Mouse (Mus musculus) thymus, postnatal 4 days (tissue): ENCODE results near the gene Ttl.

Source experiments
- DNase-seq: peaks from one replicate; pipeline ENCODE4 v3.0.0; 2021

Gene Ttl

DNA sequence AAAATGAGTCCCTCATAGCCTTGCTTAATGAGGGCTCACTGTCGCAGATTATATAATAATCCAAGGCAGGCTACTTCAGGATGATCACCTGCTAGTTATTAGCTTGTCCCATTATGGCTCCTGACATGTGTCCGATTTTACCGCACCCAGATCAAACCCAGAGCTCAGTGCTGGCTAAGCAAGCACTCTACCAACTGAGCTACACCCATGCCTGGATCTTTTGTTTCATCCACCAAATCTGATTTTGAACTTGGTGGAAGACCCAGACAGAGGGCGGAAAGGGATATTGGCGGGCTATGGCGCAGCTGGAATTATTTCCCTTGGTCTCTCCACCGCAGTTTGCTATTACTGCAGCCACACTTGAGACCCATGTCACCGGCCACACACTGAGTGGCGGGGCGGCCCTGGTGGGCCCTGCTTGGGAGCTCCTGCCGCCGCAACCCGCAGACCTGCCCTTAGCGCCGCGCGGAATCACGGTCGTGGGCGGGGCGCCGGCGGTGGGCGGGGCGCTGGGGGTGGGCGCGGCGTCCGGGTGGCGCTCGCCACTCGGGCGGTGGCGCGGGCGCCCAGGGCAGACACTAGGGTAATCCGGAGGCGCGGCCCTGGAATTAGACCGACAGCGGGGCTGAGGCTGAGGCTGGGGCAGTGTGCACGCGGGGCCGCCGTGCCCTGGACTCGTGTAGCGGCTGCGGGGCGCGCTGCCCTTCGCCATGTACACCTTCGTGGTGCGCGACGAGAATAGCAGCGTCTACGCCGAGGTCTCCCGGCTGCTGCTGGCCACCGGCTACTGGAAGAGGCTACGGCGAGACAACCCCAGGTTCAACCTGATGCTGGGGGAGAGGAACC lies at the start of gene Ttl:
Ttl (plus strand) TSS at position 506 of the 846 bp plus-strand sequence.
- DNase-seq = peak; percentile 90

DNA sequence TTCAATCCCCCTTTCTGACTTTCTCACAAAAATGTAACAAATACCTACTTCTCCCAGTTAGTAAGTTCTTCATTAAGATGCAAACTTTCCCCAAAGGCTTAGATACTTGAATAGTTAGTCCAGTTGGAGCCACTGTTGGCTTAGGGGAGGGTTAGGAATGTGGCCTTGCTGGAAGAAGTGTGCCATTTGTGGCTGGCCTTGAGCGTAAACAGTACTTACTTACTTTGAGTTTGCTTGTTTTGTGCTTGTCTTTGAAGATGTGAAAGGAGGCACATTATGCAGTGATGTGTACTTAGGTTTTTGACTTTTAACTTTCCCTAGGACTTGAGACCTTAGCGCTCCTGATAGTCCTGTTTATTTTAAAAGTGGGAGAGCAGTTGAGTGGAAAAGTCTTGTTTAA lies 45.6 kb upstream of the Ttl start:
- no peak for DNase-seq

DNA sequence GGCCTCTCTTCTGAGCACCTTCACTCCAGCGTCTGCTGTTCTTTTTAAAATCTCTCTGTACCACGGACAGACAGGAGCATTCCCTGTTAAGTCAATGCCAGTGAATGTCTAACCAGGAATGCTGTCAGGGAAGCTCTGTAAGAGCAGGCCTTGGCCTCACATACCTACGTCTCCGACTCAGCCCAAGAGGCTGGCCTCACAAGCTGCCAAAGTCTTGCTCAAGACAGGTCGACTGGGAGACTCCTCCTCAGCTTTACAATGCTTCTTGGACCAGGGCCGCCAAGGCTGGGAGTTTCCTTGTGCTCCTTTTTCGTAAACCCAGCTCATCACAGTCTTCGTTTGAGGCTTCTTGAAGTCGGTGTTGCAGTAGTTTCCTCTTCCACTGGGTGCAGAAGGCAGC lies 40.9 kb upstream of the Ttl start:
- no peak for DNase-seq

DNA sequence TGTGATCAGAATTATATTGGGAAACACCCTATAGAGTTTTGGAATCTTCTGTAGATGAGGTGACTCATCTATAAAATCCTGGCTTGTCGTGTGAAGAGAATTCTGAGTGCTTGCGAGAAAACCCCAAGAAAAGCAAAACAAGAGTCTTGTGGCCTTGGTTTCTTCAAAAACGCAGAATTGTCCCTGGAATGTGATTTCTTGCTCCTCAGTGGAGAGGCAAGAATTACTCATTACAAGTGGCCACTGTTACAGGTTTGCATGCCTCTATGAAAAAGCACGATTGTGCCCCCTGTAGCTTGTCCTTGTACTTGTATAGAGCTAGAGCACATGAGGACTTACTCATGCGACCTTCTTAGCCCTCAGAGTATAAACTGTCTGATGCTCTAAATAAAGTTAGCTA lies 30.4 kb upstream of the Ttl start:
- no peak for DNase-seq

DNA sequence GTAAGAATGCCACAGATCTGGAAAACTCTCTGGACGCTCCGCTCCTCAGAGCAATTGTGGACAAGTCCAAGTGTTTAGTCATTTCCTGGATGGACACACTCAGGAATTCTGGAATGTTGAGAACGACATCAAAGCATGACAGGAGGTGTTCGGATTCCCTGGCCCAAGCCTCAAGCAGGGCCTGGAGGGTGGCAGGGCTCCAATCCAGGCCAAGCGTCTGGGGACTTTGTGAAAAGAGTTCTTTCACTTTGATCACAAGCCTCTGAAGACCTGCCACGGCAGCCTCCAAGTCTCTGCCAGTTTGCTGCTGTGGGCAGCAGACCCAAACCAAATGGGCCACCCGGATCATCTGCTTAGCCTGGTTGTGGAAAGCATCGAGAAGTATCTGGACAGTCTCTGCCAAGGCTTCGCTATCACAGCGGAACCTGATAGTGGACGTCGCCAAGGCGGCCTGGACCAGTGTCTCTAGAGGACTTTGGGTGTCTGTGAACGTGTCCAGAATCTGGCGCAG lies 27.3 kb upstream of the Ttl start:
- DNase-seq = no peak

DNA sequence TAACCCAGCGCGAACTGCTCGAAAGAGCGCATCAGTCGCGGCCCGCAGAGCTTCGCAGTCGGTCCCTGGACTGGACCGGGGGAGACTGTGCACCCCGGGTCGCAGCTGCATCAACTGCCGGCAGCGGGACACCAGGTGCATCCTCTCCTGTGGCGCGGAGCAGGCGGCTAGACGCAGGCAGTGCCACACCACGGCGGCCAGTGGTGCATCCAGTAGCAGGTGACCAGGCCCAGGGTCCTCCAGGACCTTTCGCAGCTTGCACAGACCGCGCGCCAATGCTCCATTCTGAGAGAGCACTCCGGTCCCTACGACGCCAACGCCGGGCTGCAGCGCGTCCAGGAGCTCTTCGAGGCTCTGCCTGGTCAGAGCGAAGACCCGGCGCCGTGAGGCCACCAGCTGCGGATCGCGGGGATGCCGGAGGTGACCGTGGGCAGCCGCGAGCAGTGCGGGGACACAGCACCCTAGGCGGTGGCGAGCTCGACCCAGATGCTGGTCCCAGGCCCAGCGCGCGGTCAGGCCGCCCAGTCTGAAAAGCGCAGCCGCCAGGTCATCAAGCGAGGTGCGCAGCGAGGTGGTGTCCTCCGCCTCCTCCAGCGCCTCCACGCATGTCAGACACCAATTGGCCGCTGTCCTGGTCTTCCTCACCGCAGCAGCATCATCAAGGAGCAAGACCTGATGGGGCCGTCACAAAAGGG lies 26.7 kb upstream of the Ttl start:
- peak; percentile 76 for DNase-seq

DNA sequence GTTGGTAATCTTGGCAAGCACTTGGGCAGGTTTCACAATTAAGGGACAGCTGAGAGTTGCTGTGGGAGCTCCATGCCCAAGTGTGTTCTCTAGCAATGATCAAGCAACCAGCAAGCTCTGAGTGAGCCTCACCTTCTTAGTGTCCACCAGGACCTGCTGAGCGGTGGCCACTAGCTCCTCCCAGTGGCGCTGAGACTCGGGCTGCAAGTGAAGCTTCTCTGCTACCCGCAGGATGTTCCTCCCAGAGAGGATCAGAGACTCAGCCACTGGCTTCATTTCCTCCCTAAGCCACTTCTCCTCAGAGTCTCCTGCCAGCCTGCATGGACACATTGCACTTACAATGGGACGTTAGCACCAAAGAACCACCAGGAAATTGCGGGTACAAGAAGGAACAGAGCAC lies 25.2 kb upstream of the Ttl start:
- DNase-seq = peak; percentile 50

DNA sequence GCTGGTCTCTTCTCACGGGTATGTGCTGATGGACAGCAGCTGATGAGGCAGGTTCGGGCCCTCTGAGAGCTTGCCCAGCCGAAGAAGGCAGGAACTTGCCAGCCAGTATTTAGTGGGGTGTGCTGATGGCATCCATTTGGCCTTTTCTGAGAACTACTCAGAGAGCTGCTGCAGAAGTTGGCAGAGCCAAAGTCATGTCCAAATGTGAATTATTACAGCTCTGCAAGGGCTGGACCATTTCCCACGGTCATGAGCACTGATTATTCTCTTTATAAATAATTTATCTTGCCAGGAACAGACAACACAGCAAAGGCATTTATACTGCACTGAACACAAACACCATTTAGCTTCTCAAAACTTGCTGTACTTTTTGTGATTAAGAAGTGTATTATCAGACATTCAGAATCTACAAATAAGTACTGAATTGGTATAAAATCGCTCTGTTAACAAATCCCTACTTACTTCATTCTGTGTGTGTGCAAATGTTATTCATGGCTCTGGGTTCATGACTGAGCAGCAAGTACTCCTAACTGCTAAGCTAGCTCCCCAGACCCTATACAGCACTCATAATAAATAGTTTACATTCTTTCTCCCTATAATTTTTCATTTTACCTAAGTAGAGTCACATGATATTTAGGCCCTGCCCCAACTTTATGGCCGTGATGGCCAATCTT lies 19.4 kb upstream of the Ttl start:
- DNase-seq = no peak

DNA sequence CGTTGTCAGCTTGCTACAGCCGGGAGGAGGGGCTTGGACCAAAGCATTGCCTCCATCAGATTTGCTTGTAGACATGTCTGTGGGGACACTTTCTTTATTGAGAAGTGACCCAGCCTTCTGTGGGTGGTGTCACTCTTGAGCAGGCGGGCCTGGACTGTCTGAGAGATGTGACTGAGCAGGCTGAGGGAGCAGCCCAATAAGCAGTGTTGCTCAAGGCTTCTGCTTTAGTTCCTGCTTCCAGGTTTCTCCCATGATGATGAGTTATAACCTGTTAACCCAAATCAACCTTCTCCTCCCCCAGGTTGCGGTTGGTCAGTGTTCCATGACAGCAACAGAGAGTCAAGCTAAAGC lies 18.9 kb upstream of the Ttl start:
- no peak for DNase-seq

DNA sequence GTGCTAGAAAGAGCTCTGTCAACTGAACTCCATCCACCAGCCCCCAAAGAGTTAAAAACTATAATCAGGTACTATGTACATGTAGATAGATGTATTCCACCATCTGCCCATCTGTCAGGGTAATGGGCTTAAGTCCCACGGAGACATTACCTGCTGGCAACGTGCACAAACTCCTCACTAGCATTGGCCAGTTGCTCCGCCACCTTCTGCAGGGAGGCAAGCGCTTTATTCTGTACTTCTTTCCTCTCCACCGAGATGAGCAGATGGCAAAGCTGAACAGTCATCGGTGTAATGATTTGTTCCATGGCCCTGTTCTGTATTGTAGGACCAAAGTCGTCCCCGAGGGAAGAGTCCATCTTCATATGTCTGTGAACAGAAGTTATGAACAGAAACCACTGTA lies 17.9 kb upstream of the Ttl start, which contains the start of gene Vinac1:
Vinac1 (minus strand) TSS at position 362 of the 400 bp plus-strand sequence.
- DNase-seq = no peak

DNA sequence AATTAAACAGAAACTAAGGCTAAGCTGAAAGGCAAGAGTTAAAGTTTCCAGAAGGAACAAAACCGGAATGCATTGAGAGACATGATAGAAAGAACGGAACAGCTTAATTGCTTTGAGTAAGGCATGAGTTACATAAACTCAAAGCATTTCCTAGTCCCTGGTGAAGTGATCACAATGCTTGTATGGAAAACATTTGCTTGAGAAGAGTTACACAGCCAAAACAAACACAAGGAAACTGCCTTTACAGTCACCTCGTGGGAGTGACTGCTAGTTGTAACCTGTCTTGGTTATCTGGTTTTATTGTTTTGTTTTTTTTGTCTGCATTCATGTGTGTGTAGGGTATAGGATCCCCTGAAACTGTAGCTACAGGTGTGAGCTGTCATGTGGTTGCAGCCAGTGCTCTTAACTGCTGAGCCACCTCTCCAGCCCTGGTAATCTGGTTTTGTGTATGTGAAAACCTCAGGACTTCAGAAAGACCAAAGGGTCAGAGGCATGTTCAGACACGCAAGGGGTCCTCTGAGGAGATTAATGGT lies 13.2 kb upstream of the Ttl start:
- DNase-seq = no peak

DNA sequence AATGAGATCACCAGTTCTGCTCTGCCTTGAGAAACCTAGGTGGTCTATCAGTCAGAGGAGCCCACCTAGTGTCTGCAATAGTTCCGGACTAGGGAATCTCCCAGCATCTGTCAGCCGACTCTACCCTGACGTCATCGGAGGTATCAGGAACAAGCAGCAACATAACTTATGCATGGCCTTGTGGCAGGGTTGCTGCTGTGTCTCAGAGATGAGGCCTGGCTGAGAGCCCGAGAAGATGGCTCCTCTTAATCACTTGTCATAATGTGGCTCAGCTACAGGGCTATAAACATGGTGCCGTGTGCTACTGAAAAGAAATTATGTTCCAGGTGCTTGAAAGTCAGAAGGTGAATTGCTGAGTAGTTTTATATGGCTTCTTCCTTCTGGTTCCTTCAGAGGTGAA lies 10.0 kb upstream of the Ttl start:
- no peak for DNase-seq

DNA sequence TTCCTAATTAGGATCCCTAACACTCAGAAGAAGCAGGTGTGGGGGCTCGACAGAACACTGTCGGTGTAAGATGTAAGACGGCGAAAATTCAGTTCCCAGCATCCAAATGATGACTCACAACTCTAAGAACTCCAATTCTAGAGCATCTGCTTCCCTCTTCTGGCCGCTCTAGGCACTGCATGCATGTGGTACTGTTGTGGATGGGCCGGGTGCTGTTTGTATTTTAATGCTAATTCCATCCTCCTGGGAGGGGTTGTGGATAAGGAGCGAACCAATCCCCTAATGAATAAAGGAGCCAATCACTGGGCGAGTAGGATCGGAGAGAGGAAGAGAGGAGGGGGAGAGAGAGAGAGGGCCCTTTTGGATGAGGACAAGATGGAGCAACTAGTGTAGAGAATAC lies 9.1 kb upstream of the Ttl start:
- peak; percentile 75 for DNase-seq

DNA sequence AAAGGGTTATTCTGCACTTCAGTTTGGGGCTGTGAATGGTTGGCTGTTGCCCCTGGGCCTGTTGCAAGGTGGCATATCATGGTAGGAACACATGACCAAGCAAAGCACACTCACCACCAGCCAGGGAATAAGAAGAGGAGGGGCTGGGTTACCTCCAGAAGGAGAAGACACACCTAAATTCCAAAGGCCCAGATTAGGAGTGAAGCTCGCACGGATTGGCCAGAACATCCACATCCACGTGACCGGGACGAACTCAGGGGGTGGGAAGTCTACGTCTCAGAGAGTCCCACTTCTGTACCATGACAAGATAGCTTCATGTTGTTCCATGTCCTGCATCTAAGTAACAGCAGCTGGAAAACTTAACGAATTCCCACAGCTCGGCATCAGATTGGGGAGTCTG lies 8.5 kb upstream of the Ttl start:
- no peak for DNase-seq

DNA sequence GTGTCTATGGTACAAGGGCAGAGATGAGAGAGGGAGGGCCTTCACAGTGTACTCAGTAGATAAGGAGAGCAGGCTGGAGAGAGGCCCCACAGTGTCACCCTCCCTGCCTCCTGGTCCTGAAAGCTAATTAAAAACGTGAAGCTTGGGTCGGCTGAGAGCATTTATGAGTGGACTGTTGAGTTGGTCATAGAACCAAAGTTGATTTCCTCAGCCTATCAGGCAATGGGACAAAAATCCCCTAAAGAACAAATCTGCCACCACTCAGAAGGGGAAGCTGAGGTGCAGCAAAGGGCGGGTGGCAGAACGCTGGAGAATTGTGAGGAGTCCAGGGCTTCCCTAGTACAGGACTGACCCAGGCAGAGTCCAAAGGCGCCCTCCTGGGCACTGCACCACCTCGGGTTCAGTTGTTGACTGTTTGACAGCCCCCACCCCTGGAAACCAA lies 7.8 kb upstream of the Ttl start:
- no peak for DNase-seq

DNA sequence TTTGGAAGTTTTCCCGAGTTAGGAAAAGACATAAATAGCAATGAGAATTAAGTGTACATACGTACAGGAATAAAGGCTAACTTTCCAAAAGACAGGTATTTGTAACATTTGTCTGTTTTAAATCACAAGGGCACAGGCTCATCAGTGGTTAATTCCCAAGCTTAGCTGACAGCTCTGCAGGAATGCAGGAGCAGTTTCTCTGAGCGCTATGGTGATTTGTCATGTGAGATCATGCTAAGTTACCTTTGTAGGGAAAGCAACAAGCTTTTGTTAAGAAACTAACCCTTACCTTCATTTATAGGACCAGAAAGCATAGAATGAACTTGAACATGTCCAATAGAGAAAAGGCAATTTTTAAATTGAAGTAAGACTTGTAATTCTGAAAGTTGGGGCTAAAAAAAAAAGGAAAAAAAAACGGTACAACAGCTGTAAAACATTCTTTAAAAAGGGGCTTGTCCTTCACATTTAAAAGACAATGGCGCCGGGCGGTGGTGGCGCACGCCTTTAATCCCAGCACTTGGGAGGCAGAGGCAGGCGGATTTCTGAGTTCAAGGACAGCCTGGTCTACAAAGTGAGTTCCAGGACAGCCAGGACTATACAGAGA lies 4.2 kb upstream of the Ttl start:
- no peak for DNase-seq

DNA sequence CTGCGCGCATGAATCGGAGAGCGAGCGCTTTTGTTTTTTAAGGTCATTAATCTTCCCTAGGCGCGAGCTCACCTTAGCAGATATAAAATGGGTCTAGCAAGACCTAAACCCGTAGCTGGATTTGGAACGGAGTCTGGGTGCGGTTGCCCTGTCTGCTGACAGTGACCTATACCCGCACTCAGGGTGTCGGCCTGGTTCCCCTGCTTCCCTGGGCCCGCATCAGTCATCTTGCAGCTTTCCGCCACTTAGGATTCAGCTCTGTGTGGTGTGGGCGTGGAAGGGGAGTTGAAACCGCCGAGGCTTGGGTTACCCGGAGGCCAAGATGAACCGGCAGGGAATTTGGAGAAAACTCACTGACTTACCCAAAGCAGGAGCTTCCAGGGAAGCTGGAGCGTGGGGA lies 584 bp downstream of the Ttl start:
- peak; percentile 64 for DNase-seq

DNA sequence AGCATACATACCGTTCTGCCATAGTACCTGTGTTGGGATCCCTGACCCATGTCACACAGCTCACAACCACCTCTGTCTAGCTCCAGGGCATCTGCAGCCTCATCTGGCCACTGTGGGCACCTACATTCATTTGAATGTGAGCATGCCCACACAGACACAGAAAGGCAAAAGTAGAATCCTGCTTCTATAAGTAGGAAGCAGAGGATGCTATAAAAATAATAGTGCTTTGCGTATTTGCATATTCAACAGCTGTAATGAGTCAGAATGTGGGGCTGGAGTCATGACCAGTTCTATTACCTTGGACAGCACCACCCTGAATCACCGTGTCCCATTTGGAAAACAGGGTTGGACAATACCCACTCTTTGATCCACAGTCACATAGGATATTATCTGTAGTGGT lies 4.6 kb downstream of the Ttl start:
- no peak for DNase-seq

DNA sequence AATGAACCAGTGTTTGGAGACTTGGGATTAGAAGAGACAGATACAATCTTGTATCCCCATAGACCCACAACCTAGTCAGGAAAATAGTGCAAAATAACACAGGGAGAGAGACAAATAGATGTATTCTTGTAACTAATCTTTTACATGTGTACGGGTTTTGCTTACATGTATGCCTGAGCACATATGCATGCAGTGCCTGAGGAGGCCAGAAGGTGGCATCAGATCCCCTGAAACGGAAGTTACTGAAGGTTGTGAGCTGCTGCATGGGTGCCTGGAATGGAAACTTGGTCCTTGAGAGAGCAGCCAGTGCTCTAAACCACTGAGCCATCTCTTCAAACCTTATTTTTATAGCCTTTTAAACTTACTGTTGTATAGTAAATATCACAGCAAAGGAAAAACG lies 12.6 kb downstream of the Ttl start:
- DNase-seq = peak; percentile 70

DNA sequence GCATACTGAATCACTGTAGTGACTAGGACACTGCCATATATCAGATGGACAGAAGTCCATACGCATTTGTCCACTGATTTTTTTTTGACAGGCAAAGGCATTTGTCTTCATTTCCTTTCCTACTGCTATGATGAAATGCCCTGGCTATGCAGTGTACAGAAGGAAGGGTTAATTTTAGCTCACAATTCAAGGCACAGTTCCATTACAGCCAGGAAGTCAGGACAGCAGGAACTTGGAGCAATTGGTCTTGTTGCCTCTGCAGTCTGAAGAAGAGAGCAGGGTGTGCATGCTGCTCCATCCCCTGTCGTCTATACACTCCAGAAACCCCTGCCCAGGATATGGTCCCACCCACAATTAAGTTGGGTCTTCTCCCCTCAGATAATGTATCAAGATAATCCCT lies 13.5 kb downstream of the Ttl start:
- DNase-seq = no peak

DNA sequence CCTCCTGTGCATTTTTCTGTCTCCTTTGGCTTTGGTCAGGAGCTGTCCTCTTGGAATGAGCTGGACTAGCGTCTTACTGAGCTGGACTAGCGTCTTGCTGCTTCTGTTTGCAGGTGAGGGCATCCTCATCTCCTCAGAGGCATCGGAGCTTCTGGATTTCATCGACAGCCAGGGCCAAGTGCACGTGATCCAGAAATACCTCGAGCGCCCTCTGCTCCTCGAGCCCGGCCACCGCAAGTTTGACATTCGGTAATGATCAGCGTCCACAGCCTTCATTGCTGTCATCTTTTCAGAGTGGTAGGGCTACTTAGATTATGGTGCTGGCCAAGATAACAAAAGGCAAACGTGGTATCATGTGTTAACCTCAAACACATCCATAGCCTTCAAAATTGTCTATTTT lies 15.4 kb downstream of the Ttl start:
- DNase-seq = no peak

DNA sequence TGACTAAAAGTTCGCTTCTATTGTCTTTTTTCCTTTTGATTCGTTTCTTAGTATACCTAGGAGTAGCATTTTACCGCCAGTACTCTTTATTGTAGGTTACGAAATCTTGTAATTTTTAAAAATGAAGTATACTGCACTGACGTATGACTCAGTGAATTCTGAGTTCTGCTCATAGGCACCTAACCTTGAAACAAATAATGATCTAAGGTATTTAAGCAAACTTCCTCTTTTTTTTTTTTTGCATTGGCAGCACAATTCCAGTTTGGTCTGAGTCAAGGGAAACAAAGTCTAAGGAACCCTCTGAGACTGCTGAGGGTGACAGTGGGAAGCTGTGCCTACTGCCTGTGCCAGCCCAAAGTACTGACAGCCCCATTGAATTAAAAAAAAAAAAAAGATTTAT lies 17.8 kb downstream of the Ttl start:
- no peak for DNase-seq

DNA sequence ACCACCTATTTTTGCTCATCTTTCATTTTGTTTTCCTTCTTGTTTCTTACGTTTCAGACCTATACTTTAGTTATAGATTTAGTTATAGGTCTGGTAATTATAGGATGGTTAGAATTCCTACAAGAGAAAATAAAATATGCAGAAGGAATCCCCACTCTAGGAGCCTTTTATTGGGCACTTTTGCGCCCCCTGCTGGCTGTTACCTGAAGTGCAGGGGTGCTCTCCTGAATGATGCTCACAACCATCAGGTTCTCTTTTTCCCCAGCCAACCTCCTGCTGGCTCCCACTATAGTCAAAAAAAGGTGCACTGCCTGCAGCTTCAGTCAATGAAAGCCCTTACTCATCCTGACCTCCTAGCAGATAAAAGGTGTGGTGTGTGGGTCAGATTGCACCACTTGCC lies 19.2 kb downstream of the Ttl start:
- DNase-seq = peak; percentile 66
